Mouse (Mus musculus) heart, adult 2 months (tissue): ENCODE measurements at regions not wholly inside any gene's neighbourhood (a gene's known extent, or its start where the extent isn't known, plus 50 kb on each side); places are given as distances from the start of the nearest gene placed in this dataset.

Source experiments
- CTCF ChIP-seq: fragments of 200-600 bp; IDR thresholded peaks from 2 replicates; pipeline ENCODE4 v1.8.1; 2022; ENCODE audit warnings: antibody characterized with exemption, mild to moderate bottlenecking, moderate library complexity
- POLR2A ChIP-seq: fragments of 200-500 bp; IDR thresholded peaks from 2 replicates; pipeline ENCODE4 v1.6.1; 2011; ENCODE audit warnings: mild to moderate bottlenecking, low read depth, low read length, control low read depth; ENCODE audit not compliant: insufficient read depth

DNA sequence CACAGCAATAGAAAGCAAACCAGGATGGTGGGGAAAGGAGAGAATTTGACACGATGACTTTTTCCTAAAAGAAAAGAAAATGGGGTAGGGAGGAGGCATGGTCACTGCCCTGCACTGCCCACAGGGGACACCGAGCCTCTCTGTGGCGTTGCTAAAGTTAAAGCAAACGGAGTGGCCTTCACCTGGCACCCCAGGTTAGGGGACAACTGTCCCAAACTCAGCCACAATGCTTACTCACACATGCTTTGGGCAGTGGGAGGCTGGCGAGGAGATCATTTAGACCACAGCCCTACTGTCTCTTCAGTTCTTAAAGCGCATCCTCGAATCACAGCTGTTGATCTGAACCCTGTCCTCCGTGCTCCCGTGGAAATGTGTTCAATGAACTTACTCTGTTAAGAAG, 55.3 kb upstream of the Jdp2 start:
- TF ChIP-seq POLR2A (no peak), CTCF (no peak)
